Mouse (Mus musculus) kidney, adult 8-10 months (tissue): ENCODE data around the gene Rtp1.
A peak's percentile ranks its signal among the peaks of the same experiment; 100 is the strongest.

Experiments
- DNase-seq, 2 experiments: peaks; one replicate each; pipeline ENCODE4 v3.0.0; 2022

Gene Rtp1

GRCm38 (mm10) chr16:23457338-23457737 is 28.4 kb downstream of the Rtp1 start:
- DNase-seq: no peak

DNA sequence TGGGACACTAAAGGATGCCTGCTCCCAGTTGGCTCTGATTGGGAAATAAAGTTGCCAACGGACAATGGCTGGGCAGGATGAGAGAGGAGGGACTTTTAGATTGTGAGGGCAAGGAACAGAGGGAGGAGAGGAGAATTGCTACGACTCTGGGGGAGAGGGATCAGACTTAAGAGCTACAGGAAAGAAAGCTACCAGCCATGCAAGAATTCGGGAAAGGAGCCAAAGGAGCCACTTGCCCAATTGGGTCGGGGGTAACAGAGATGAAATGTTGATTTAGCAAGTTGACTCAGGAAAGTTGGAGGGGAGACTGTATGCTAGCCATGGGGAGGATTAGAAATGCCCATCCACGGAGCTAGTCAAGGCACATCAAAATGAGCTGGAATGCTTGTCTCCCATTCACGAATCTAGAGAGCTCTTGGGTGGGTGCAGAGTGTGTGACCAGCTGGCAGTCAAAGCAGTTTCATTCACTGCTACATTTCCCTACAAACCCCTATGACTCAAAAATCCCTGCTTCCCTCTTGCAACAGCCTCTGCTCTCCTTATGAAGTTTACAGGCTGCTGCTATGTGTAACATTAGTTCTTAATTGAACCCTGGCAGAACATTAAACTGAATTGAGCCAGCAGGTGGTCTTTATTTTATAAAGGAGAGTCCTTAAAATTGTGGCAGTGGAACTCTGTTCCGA is 30.1 kb downstream of the Rtp1 start:
- no peak for DNase-seq

- peak in 1 of 2 experiments; percentile 11 for DNase-seq
Observed at GRCm38 (mm10) chr16:23463671-23464347, 34.9 kb downstream of the Rtp1 start.

DNA sequence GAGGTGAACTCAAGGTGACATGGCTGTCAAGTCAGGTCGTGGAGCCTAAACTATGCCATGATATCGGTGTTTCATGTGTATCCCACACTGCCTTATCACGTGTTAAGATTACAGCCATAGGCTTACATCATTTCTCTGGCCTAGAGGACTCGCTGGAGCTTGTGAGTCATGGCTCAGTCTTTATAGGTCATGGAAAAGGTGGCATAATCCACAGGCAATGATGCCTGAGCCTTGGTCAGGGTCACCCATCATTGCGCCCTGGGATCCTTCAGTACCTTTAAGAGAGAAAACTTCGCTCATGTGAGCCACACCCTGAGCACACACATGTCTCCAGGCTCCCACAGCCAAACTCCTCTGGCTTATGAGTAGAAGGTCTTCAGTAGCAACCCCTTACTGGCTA is 42.6 kb downstream of the Rtp1 start:
- DNase-seq: no peak

GRCm38 (mm10) chr16:23472046-23472445 is 43.1 kb downstream of the Rtp1 start:
- no peak for DNase-seq

DNA sequence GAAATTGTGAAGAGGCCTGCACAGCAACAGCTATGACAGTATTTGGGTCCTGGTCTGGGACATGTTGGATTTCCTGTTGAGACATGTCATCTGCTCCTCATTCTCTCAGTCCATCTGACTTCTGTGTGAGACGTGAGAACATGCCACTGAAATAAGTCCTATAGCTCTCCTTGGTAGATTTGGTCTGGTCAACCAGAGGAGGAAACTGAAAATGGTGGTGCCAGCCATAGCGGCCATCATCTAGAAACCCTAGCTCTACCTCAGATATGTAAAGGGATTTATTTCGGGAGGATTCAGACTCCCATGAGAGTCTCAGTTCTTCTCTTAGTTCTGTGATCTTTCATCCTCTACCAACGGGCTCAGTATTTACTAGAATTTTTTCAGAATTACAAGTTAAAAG is 46.7 kb downstream of the Rtp1 start:
- DNase-seq: no peak

- no peak for DNase-seq
Observed at GRCm38 (mm10) chr16:23476598-23476997, 47.7 kb downstream of the Rtp1 start.

- no peak for DNase-seq
Observed at GRCm38 (mm10) chr16:23479872-23480603, 51.1 kb downstream of the Rtp1 start.

- DNase-seq: no peak
Observed at GRCm38 (mm10) chr16:23482218-23482617, 53.3 kb downstream of the Rtp1 start.

GRCm38 (mm10) chr16:23482846-23483245 is 53.9 kb downstream of the Rtp1 start:
- no peak for DNase-seq

- DNase-seq: no peak
Observed at GRCm38 (mm10) chr16:23483292-23483691, 54.4 kb downstream of the Rtp1 start.
